Mouse (Mus musculus): Measurements from ENCODE around the gene Plscr2. TPM values are rescaled to one million over a fixed set of nuclear protein-coding genes. Genes with fewer than 3 reads are reported as not detected.

Gene Plscr2
- polyA plus RNA-seq, 1 experiment from 2014 or later, result 0.98 TPM

DNA sequence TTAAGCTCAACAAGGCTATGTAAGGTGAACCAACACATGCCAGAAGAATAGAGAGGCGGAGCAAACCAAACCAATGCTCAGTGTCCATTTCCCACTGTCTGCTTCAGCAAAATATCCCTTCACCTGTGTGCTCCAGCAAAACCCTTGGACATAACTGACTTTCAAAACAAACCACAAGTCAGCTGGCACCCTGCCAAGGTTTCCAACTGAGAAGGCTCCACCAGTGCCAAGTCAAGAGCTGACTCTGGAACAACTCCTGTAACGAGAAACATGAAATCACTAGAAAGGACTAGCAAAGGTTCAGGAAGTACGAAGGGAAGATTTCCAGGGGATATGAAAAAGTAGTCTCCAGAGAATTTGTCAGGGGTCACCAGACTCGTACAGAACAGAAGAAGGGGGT lies 4.5 kb upstream of the Plscr2 start:
- no peak for ATAC-seq (ENCODE audit: insufficient number of reproducible peaks, insufficient read depth, low FRiP score, low read depth)
- Histone ChIP-seq H3K27ac (ENCODE audit: low read length) (no peak overlapping the region), H3K9ac (replicated peaks; ENCODE audit: low read depth, low read length) (no peak overlapping the region), H3K4me1 (ENCODE audit: control insufficient read depth, insufficient read depth, low read length) (peaks cover 15% of the 10 kb centered on the region), H3K9me3 (ENCODE audit: control insufficient read depth, low read depth, low read length) (no peaks in the 10 kb centered on the region), H3K27me3 (ENCODE audit: control insufficient read depth, insufficient read depth, low read length) (no peaks in the 10 kb centered on the region), H3K4me2 (replicated peaks; ENCODE audit: low read depth, low read length) (no peak overlapping the region), H3K36me3 (ENCODE audit: control insufficient read depth, insufficient read depth, low read length) (peaks cover 11% of the 10 kb centered on the region), H3K4me3 (ENCODE audit: low read depth, low read length) (no peak overlapping the region)
- WGBS, result 46% methylated on average over 4 of the region's 4 CpGs

GRCm38 (mm10) chr9:92272650-92273049 lies 2.8 kb upstream of the Plscr2 start:
- H3K27me3 ChIP-seq (ENCODE audit: control insufficient read depth, insufficient read depth, low read length), result no peaks in the 10 kb centered on the region
- H3K4me3 ChIP-seq (ENCODE audit: low read depth, low read length), result no peak overlapping the region
- H3K4me2 ChIP-seq (replicated peaks; ENCODE audit: low read depth, low read length), result no peak overlapping the region
- H3K9ac ChIP-seq (replicated peaks; ENCODE audit: low read depth, low read length), result no peak overlapping the region
- H3K27ac ChIP-seq (ENCODE audit: low read length), result no peak overlapping the region
- peaks cover 13% of the 10 kb centered on the region for H3K4me1 ChIP-seq (ENCODE audit: control insufficient read depth, insufficient read depth, low read length)
- peaks cover 11% of the 10 kb centered on the region for H3K36me3 ChIP-seq (ENCODE audit: control insufficient read depth, insufficient read depth, low read length)
- no peak for ATAC-seq (ENCODE audit: insufficient number of reproducible peaks, insufficient read depth, low FRiP score, low read depth)
- 92% methylated on average over 4 of the region's 4 CpGs for WGBS
- H3K9me3 ChIP-seq (ENCODE audit: control insufficient read depth, low read depth, low read length), result no peaks in the 10 kb centered on the region

GRCm38 (mm10) chr9:92273271-92273670 lies 2.1 kb upstream of the Plscr2 start:
- Histone ChIP-seq H3K27me3 (ENCODE audit: control insufficient read depth, insufficient read depth, low read length) (no peaks in the 10 kb centered on the region), H3K4me1 (ENCODE audit: control insufficient read depth, insufficient read depth, low read length) (peaks cover 13% of the 10 kb centered on the region), H3K36me3 (ENCODE audit: control insufficient read depth, insufficient read depth, low read length) (peaks cover 11% of the 10 kb centered on the region), H3K9me3 (ENCODE audit: control insufficient read depth, low read depth, low read length) (no peaks in the 10 kb centered on the region), H3K4me3 (ENCODE audit: low read depth, low read length) (no peak overlapping the region), H3K9ac (replicated peaks; ENCODE audit: low read depth, low read length) (no peak overlapping the region), H3K27ac (ENCODE audit: low read length) (no peak overlapping the region), H3K4me2 (replicated peaks; ENCODE audit: low read depth, low read length) (no peak overlapping the region)
- ATAC-seq (ENCODE audit: insufficient number of reproducible peaks, insufficient read depth, low FRiP score, low read depth), result no peak
- 86% methylated on average over 2 of the region's 2 CpGs for WGBS

GRCm38 (mm10) chr9:92273956-92274762 lies 1.2 kb upstream of the Plscr2 start:
- Histone ChIP-seq H3K4me3 (ENCODE audit: low read depth, low read length) (no peak overlapping the region), H3K36me3 (ENCODE audit: control insufficient read depth, insufficient read depth, low read length) (peaks cover 11% of the 10 kb centered on the region), H3K27me3 (ENCODE audit: control insufficient read depth, insufficient read depth, low read length) (no peaks in the 10 kb centered on the region), H3K4me1 (ENCODE audit: control insufficient read depth, insufficient read depth, low read length) (peaks cover 13% of the 10 kb centered on the region), H3K9ac (replicated peaks; ENCODE audit: low read depth, low read length) (no peak overlapping the region), H3K4me2 (replicated peaks; ENCODE audit: low read depth, low read length) (no peak overlapping the region), H3K27ac (ENCODE audit: low read length) (peak overlapping the region; percentile 52; the same call in 1 of the 2 replicates), H3K9me3 (ENCODE audit: control insufficient read depth, low read depth, low read length) (no peaks in the 10 kb centered on the region)
- WGBS, result 42% methylated on average over 6 of the region's 6 CpGs
- no peak for ATAC-seq (ENCODE audit: insufficient number of reproducible peaks, insufficient read depth, low FRiP score, low read depth)

- H3K9me3 ChIP-seq (ENCODE audit: control insufficient read depth, low read depth, low read length), result no peaks in the 10 kb centered on the region
- no peaks in the 10 kb centered on the region for H3K27me3 ChIP-seq (ENCODE audit: control insufficient read depth, insufficient read depth, low read length)
- H3K4me1 ChIP-seq (ENCODE audit: control insufficient read depth, insufficient read depth, low read length), result peaks cover 13% of the 10 kb centered on the region
- H3K4me3 ChIP-seq (ENCODE audit: low read depth, low read length), result no peak overlapping the region
- WGBS, result 60% methylated on average over 7 of the region's 7 CpGs
- no peak for ATAC-seq (ENCODE audit: insufficient number of reproducible peaks, insufficient read depth, low FRiP score, low read depth)
- H3K9ac ChIP-seq (replicated peaks; ENCODE audit: low read depth, low read length), result no peak overlapping the region
- no peaks in the 10 kb centered on the region for H3K36me3 ChIP-seq (ENCODE audit: control insufficient read depth, insufficient read depth, low read length)
- H3K4me2 ChIP-seq (replicated peaks; ENCODE audit: low read depth, low read length), result no peak overlapping the region
- no peak overlapping the region for H3K27ac ChIP-seq (ENCODE audit: low read length)
These were observed 958 bp downstream of the Plscr2 start for GRCm38 (mm10) chr9:92276360-92276759.

DNA sequence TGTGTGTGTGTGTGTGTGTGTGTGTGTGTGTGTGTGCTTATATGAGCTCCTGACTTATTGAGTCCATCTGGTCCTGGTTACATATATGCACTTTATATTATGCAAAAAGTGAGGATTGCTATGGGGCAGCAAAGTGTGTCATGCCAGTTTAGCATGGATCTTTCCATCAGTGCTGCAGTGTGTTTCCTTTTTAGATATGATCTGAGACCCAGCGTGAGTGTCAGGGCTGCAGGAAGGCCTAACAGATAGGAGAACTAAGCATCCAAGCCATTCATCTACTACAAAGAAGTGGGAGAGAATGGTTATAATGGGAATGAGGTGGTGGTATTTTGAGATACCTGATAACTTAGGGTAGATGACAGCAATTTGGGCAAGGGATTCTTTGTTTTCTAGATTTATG lies 4.6 kb downstream of the Plscr2 start:
- WGBS, result 84% methylated on average over 1 of the region's 1 CpGs

GRCm38 (mm10) chr9:92282563-92283171 lies 7.3 kb downstream of the Plscr2 start:
- H3K4me2 ChIP-seq (replicated peaks; ENCODE audit: low read depth, low read length), result no peak overlapping the region
- 59% methylated on average over 7 of the region's 7 CpGs for WGBS
- ATAC-seq (ENCODE audit: insufficient number of reproducible peaks, insufficient read depth, low FRiP score, low read depth), result no peak
- no peak overlapping the region for H3K4me3 ChIP-seq (ENCODE audit: low read depth, low read length)
- no peaks in the 10 kb centered on the region for H3K27me3 ChIP-seq (ENCODE audit: control insufficient read depth, insufficient read depth, low read length)
- H3K9me3 ChIP-seq (ENCODE audit: control insufficient read depth, low read depth, low read length), result no peaks in the 10 kb centered on the region
- no peaks in the 10 kb centered on the region for H3K36me3 ChIP-seq (ENCODE audit: control insufficient read depth, insufficient read depth, low read length)
- H3K27ac ChIP-seq (ENCODE audit: low read length), result no peak overlapping the region
- H3K4me1 ChIP-seq (ENCODE audit: control insufficient read depth, insufficient read depth, low read length), result no peaks in the 10 kb centered on the region
- no peak overlapping the region for H3K9ac ChIP-seq (replicated peaks; ENCODE audit: low read depth, low read length)

More for the DNA sequence above, 4.6 kb downstream of the Plscr2 start:
- ATAC-seq (ENCODE audit: insufficient number of reproducible peaks, insufficient read depth, low FRiP score, low read depth), result no peak
- Histone ChIP-seq H3K9ac (replicated peaks; ENCODE audit: low read depth, low read length) (no peak overlapping the region), H3K4me3 (ENCODE audit: low read depth, low read length) (no peak overlapping the region), H3K27ac (ENCODE audit: low read length) (no peak overlapping the region), H3K36me3 (ENCODE audit: control insufficient read depth, insufficient read depth, low read length) (no peaks in the 10 kb centered on the region), H3K4me2 (replicated peaks; ENCODE audit: low read depth, low read length) (no peak overlapping the region), H3K27me3 (ENCODE audit: control insufficient read depth, insufficient read depth, low read length) (no peaks in the 10 kb centered on the region), H3K4me1 (ENCODE audit: control insufficient read depth, insufficient read depth, low read length) (peaks cover 7% of the 10 kb centered on the region; the same call in 1 of the 2 replicates), H3K9me3 (ENCODE audit: control insufficient read depth, low read depth, low read length) (no peaks in the 10 kb centered on the region)

- Histone ChIP-seq H3K9me3 (ENCODE audit: control insufficient read depth, low read depth, low read length) (no peaks in the 10 kb centered on the region), H3K4me3 (ENCODE audit: low read depth, low read length) (no peak overlapping the region), H3K4me1 (ENCODE audit: control insufficient read depth, insufficient read depth, low read length) (no peaks in the 10 kb centered on the region), H3K36me3 (ENCODE audit: control insufficient read depth, insufficient read depth, low read length) (no peaks in the 10 kb centered on the region), H3K27me3 (ENCODE audit: control insufficient read depth, insufficient read depth, low read length) (no peaks in the 10 kb centered on the region), H3K27ac (ENCODE audit: low read length) (no peak overlapping the region), H3K4me2 (replicated peaks; ENCODE audit: low read depth, low read length) (no peak overlapping the region), H3K9ac (replicated peaks; ENCODE audit: low read depth, low read length) (no peak overlapping the region)
- ATAC-seq (ENCODE audit: insufficient number of reproducible peaks, insufficient read depth, low FRiP score, low read depth), result no peak
- WGBS, result 58% methylated on average over 3 of the region's 3 CpGs
These were observed 14.3 kb downstream of the Plscr2 start for GRCm38 (mm10) chr9:92289675-92290074.
